Mouse (Mus musculus): Measurements from ENCODE around the gene Stk10.
"Not testable (repeated sequence)": the region's sequence is repeated elsewhere in the genome, so short reads cannot be mapped to it uniquely, and the experiment has no call there.

The Stk10 gene

GRCm38 (mm10) chr11:32532765-32533481 lies at the start of gene Stk10:
Gene Stk10, plus strand, starts transcription at chr11:32533305.
- peak; percentile 85 to 89 for DNase-seq (ENCODE audit: low spot score in 2 of 2)

- no peak for DNase-seq (ENCODE audit: low spot score in 2 of 2)
Observed at GRCm38 (mm10) chr11:32485290-32485689, 47.8 kb upstream of the Stk10 start.

GRCm38 (mm10) chr11:32486621-32487020 lies 46.5 kb upstream of the Stk10 start:
- no peak for DNase-seq (ENCODE audit: low spot score in 2 of 2)

- no peak for DNase-seq (ENCODE audit: low spot score in 2 of 2)
Observed at GRCm38 (mm10) chr11:32487501-32487900, 45.6 kb upstream of the Stk10 start.

- no peak for DNase-seq (ENCODE audit: low spot score in 2 of 2)
Observed at GRCm38 (mm10) chr11:32488344-32488743, 44.8 kb upstream of the Stk10 start.

- no peak for DNase-seq (ENCODE audit: low spot score in 2 of 2)
Observed at GRCm38 (mm10) chr11:32488808-32489670, 44.1 kb upstream of the Stk10 start.

GRCm38 (mm10) chr11:32491079-32491478 lies 42.0 kb upstream of the Stk10 start:
- DNase-seq (ENCODE audit: low spot score in 2 of 2) = no peak

- DNase-seq (ENCODE audit: low spot score in 2 of 2) = no peak
Observed at GRCm38 (mm10) chr11:32493312-32493711, 39.8 kb upstream of the Stk10 start.

GRCm38 (mm10) chr11:32495283-32495682 lies 37.8 kb upstream of the Stk10 start:
- no peak for DNase-seq (ENCODE audit: low spot score in 2 of 2)

- DNase-seq (ENCODE audit: low spot score in 2 of 2) = no peak
Observed at GRCm38 (mm10) chr11:32498757-32499535, 34.2 kb upstream of the Stk10 start.

GRCm38 (mm10) chr11:32499931-32500330 lies 33.2 kb upstream of the Stk10 start:
- DNase-seq (ENCODE audit: low spot score in 2 of 2) = no peak

GRCm38 (mm10) chr11:32503711-32504110 lies 29.4 kb upstream of the Stk10 start:
- DNase-seq (ENCODE audit: low spot score in 2 of 2) = no peak

- no peak for DNase-seq (ENCODE audit: low spot score in 2 of 2)
Observed at GRCm38 (mm10) chr11:32505091-32505739, 27.9 kb upstream of the Stk10 start.

- DNase-seq (ENCODE audit: low spot score in 2 of 2) = no peak
Observed at GRCm38 (mm10) chr11:32510930-32511329, 22.2 kb upstream of the Stk10 start.

- DNase-seq (ENCODE audit: low spot score in 2 of 2) = not testable (repeated sequence)
Observed at GRCm38 (mm10) chr11:32514853-32515252, 18.3 kb upstream of the Stk10 start.

- DNase-seq (ENCODE audit: low spot score in 2 of 2) = no peak
Observed at GRCm38 (mm10) chr11:32516091-32516490, 17.0 kb upstream of the Stk10 start.

GRCm38 (mm10) chr11:32516916-32517712 lies 16.0 kb upstream of the Stk10 start:
- DNase-seq (ENCODE audit: low spot score in 2 of 2) = no peak

GRCm38 (mm10) chr11:32518770-32519169 lies 14.3 kb upstream of the Stk10 start:
- no peak for DNase-seq (ENCODE audit: low spot score in 2 of 2)

- no peak for DNase-seq (ENCODE audit: low spot score in 2 of 2)
Observed at GRCm38 (mm10) chr11:32519354-32519753, 13.8 kb upstream of the Stk10 start.

GRCm38 (mm10) chr11:32521246-32521645 lies 11.9 kb upstream of the Stk10 start:
- DNase-seq (ENCODE audit: low spot score in 2 of 2) = no peak

Measured in urinary bladder, postnatal 4 days (tissue).